Mouse (Mus musculus) liver, embryonic 15.5 days (tissue): ENCODE measurements around the gene Olfr1162. TPM values are rescaled to one million over a fixed set of nuclear protein-coding genes. Genes with fewer than 3 reads are reported as not detected.
A peak's percentile ranks its signal among the peaks of the same experiment; 100 is the strongest.
"Not testable (repeated sequence)": the region's sequence is repeated elsewhere in the genome, so short reads cannot be mapped to it uniquely, and the experiment has no call there.

Source experiments
- ATAC-seq: fragments of 200-750 bp; cut with Nextera tagmentation; 2 replicates; pipeline ENCODE4 v1.8.0; 2017; ENCODE audit warnings: moderate number of reproducible peaks, mild to moderate bottlenecking, moderate library complexity; ENCODE audit not compliant: insufficient read depth
- H3K27ac ChIP-seq: fragments of 300-500 bp; sonication (generic); replicated peaks from 2 replicates; pipeline ENCODE4 v1.5.1; 2015; ENCODE audit warnings: mild to moderate bottlenecking, inconsistent platforms
- H3K27me3 ChIP-seq: fragments of 300-500 bp; sonication (generic); 2 replicates; pipeline ENCODE4 v1.6.1; 2015; ENCODE audit warnings: mild to moderate bottlenecking, inconsistent platforms
- H3K36me3 ChIP-seq: fragments of 300-500 bp; sonication (generic); replicated peaks from 2 replicates; pipeline ENCODE4 v1.6.1; 2015; ENCODE audit warnings: moderate library complexity, mild to moderate bottlenecking, inconsistent platforms
- H3K4me1 ChIP-seq: fragments of 300-500 bp; sonication (generic); replicated peaks from 2 replicates; pipeline ENCODE4 v1.6.1; 2015; ENCODE audit warnings: inconsistent platforms
- H3K4me2 ChIP-seq: fragments of 300-500 bp; sonication (generic); 2 replicates; pipeline ENCODE4 v1.6.1; 2015; ENCODE audit warnings: moderate library complexity, mild to moderate bottlenecking, inconsistent platforms
- H3K4me3 ChIP-seq: fragments of 300-500 bp; sonication (generic); replicated peaks from 2 replicates; pipeline ENCODE4 v1.5.1; 2015; ENCODE audit warnings: mild to moderate bottlenecking, inconsistent platforms
- H3K9ac ChIP-seq: fragments of 300-500 bp; sonication (generic); 2 replicates; pipeline ENCODE4 v1.6.1; 2015; ENCODE audit warnings: moderate library complexity, mild to moderate bottlenecking, inconsistent platforms
- H3K9me3 ChIP-seq: fragments of 300-500 bp; sonication (generic); replicated peaks from 2 replicates; pipeline ENCODE4 v1.6.1; 2016; ENCODE audit warnings: inconsistent platforms
- WGBS: fragments of 180-500 bp; shearing (Covaris S2); methylation state at CpG from one replicate; pipeline ENCODE4 v1.1.7; 2015; ENCODE audit warnings: mixed read lengths; ENCODE audit not compliant: insufficient replicate concordance; 5-methylcytosine and 5-hydroxymethylcytosine counted together
- polyA plus RNA-seq: library from polyadenylated mRNA; unstranded; fragments of >200 nt; fragmentation: Nextera tagmentation; extraction: Ambion mirVana; gene quantifications from 2 replicates; pipeline ENCODE4 v1.2.1, GENCODE M21; 2015

The Olfr1162 gene
- polyA plus RNA-seq: not detected in 2 replicates

DNA sequence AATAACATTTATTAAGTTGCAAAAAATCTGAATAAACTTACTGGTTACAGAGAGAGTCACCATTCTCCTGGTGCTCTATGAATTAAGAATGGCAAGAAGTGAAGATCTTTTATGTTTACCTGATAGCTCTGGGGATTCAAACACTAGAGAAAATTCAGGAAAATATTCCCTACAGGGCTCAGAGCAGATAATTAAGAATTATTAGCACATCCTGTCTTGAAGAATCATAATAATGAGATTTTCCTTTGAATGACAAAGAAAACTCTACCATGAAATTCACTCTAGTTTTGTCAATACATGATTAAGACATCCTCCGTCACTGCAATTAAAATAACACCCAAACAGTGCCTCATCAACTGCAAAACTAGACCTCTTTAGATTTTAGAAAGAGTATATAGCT, at the start of gene Olfr1162:
Olfr1162 (minus strand) TSS at position 101 of the 400 bp plus-strand sequence.
- Histone ChIP-seq H3K27ac (no peak within 1 kb of the TSS), H3K27me3 (no peaks in the 10 kb centered on the region), H3K4me3 (no peak within 1 kb of the TSS), H3K36me3 (no peaks in the 10 kb centered on the region), H3K9me3 (no peaks in the 10 kb centered on the region), H3K4me2 (no peak within 1 kb of the TSS), H3K9ac (no peak within 1 kb of the TSS), H3K4me1 (no peaks in the 10 kb centered on the region)
- WGBS: 44% methylated on average over 1 of the region's 1 CpGs
- ATAC-seq: no peak

DNA sequence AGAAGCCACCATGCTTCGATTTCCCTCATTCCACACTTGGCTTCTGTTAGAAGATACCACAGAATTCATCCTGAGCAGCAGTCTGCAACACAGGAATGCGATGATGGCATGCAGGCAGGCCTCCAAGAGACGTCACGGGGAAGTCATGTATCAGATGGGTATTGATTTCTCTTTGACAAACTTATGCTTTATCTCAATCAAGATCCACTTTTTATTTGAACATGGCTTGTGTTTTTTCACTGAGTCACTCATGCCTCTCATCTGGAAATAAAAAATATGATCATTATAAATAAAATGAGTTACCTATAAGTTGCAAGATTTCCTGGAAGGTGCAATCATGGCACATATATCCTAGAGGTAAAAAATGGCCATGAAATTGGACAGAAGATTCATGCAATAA, 42.9 kb upstream of the Olfr1162 start, which contains the start of gene Olfr1164:
Olfr1164 (minus strand) TSS at position 101 of the 400 bp plus-strand sequence.
- Histone ChIP-seq H3K9ac (no peak within 1 kb of the TSS), H3K27ac (no peak within 1 kb of the TSS), H3K36me3 (no peaks in the 10 kb centered on the region), H3K27me3 (no peaks in the 10 kb centered on the region), H3K9me3 (no peaks in the 10 kb centered on the region), H3K4me2 (no peak within 1 kb of the TSS), H3K4me1 (no peaks in the 10 kb centered on the region), H3K4me3 (no peak within 1 kb of the TSS)
- WGBS: 55% methylated on average over 4 of the region's 4 CpGs
- ATAC-seq: no peak

DNA sequence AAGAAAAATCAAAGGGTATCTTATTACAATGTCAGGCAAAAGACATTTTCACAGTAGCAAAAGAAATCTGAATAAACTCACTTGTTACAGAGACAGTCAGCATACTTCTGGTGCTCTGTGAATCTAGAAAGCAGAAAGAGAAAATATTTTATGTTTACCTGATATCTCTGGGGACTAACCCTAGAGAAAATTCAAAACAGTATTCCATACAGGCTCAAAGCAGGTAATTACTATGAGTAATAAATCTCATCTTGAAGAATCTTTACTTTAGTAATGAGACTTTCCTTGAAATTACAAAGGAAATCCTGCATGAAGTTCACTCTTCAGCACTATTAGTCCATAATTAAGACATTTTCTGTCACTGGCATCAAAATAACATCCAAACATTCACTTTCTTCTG, 20.8 kb upstream of the Olfr1162 start, which contains the start of gene Olfr1163:
Olfr1163 (minus strand) TSS at position 101 of the 400 bp plus-strand sequence.
- no peaks in the 10 kb centered on the region for H3K4me1 ChIP-seq
- no peak for ATAC-seq
- H3K9ac ChIP-seq: no peak within 1 kb of the TSS
- H3K9me3 ChIP-seq: no peaks in the 10 kb centered on the region
- H3K27me3 ChIP-seq: no peaks in the 10 kb centered on the region
- H3K27ac ChIP-seq: no peak within 1 kb of the TSS
- H3K4me2 ChIP-seq: no peak within 1 kb of the TSS
- no peaks in the 10 kb centered on the region for H3K36me3 ChIP-seq
- H3K4me3 ChIP-seq: no peak within 1 kb of the TSS

DNA sequence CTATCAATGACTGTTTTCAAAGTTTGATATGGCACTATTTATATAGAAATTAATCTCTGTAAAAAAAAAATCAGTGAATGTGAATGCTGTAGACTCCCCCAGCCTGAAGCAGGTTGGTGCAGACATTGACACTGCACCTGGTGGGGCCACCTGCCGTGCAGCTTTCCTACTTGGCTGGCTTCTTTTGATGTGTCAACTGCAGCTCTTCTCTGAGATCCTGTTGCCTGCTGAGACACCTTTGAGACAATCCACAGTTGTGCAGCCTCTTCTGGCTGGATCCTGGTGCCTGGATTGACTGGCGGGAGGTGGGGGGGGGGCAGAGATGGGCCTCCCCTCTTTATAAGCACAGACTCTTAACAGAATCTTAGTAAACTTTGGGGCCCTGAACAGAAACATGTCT, 12.7 kb upstream of the Olfr1162 start:
- 53% methylated on average over 2 of the region's 2 CpGs for WGBS
- Histone ChIP-seq H3K9me3 (no peaks in the 10 kb centered on the region), H3K36me3 (no peaks in the 10 kb centered on the region), H3K4me3 (no peak overlapping the region), H3K9ac (no peak overlapping the region), H3K27ac (no peak overlapping the region), H3K27me3 (no peaks in the 10 kb centered on the region), H3K4me1 (no peaks in the 10 kb centered on the region), H3K4me2 (no peak overlapping the region)
- ATAC-seq: no peak

DNA sequence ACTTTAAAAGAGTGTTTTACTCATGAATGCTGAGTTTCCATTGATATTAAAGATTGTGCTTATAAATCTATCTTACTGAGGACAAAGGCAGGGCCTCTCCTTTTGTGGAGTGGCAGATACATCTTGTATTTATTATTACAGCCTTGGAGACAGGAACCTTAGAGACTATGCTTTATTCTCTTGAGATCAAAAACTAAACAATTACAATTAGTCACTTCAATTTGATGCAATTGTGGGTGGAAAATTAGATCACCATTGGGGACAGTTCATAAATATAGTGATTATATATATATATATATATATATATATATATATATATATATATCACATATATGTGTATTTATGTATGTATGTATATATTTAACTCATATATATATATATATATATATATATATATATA, 13.3 kb downstream of the Olfr1162 start, which contains the start of gene Olfr73:
Olfr73 (minus strand) TSS at position 101 of the 400 bp plus-strand sequence.
- no peaks in the 10 kb centered on the region for H3K4me1 ChIP-seq
- no peaks in the 10 kb centered on the region for H3K36me3 ChIP-seq
- no peaks in the 10 kb centered on the region for H3K9me3 ChIP-seq
- H3K4me2 ChIP-seq: no peak within 1 kb of the TSS
- no peak within 1 kb of the TSS for H3K4me3 ChIP-seq
- no peaks in the 10 kb centered on the region for H3K27me3 ChIP-seq
- no peak for ATAC-seq
- H3K9ac ChIP-seq: no peak within 1 kb of the TSS
- no peak within 1 kb of the TSS for H3K27ac ChIP-seq

DNA sequence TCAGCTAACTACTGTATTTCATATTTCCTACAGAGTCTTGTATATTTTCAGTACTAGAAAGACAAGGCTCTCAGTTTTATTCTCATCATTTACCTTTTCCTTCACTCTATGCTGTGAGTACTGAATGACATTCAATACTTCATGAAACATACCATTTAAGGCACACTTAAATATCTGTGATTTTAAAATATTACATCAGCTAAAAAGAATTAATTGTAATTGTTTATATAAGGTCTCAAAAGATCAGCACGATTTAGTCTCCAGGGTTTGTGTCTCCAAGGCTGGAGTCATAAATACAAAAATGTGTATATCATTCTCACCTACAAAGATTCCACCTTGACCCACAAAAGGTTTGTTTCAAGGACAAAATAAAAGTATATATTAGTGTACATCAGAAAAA, 28.5 kb downstream of the Olfr1162 start, which contains the start of gene Olfr1161:
Olfr1161 (plus strand) TSS at position 301 of the 400 bp plus-strand sequence.
- H3K4me2 ChIP-seq, H3K4me1 ChIP-seq, H3K27ac ChIP-seq, H3K27me3 ChIP-seq, H3K9me3 ChIP-seq, H3K4me3 ChIP-seq, H3K36me3 ChIP-seq, ATAC-seq, H3K9ac ChIP-seq: not testable (repeated sequence)
- WGBS: 44% methylated on average over 1 of the region's 1 CpGs

DNA sequence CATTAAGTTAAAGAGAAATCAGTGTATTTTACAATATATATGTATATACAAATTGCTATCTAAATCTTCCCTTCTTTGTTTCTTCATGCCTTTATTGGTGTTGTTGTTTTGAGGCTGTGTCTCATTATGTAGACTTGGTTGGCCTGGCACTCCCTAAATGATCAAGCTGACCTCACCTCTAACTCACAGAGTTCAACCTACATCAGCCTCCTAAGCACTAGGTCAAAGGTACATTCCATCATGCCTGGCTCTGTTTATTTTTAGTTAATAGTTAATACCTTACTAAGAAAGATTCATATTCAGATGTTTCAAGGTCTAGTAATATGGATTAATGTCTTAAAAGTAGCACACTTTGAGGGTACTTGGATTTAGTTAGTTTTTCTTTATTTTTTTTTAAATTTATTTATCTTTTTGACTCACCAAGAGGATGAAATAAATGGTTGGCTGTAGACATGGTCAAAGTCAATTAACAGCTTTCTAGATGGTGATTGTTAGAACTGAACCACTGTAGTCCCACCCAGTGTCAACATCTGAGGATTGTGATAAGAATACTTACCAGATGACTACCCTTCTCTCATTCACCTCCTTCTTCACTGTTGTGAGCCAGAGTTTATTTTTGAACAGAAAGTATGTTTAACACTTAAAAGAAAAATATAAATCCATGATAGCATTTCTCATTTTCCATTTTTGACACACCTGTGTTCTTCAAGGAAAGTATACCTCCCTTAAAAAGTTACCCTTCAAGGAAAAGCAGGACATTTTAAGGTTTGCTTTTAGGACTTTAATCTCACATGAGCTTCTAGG, 43.2 kb downstream of the Olfr1162 start, which contains the start of gene Olfr1160:
Olfr1160 (minus strand) TSS at position 754 of the 804 bp plus-strand sequence.
- H3K27me3 ChIP-seq: no peaks in the 10 kb centered on the region
- H3K36me3 ChIP-seq: no peaks in the 10 kb centered on the region
- 0 out of 2 replicates have a peak, but pooled peaks have one; percentile 63 for ATAC-seq
- H3K4me2 ChIP-seq: no peak within 1 kb of the TSS
- no peak within 1 kb of the TSS for H3K9ac ChIP-seq
- H3K9me3 ChIP-seq: no peaks in the 10 kb centered on the region
- no peak within 1 kb of the TSS for H3K4me3 ChIP-seq
- no peak within 1 kb of the TSS for H3K27ac ChIP-seq
- no peaks in the 10 kb centered on the region for H3K4me1 ChIP-seq

Other genes starting within 250 kb of the Olfr1162 start
- not detected in 2 replicates for gene Olfr1145, start 241.3 kb downstream of the Olfr1162 start, polyA plus RNA-seq
- gene Olfr1148, start 220.6 kb downstream of the Olfr1162 start, polyA plus RNA-seq: not detected in 2 replicates
- not detected in 2 replicates for gene Olfr1150-ps1, start 207.1 kb downstream of the Olfr1162 start, polyA plus RNA-seq
- gene Olfr1151, start 195.3 kb downstream of the Olfr1162 start, polyA plus RNA-seq: not detected in 2 replicates
- not detected in 2 replicates for gene Olfr1152, start 184.6 kb downstream of the Olfr1162 start, polyA plus RNA-seq
- gene Olfr1153, start 156.2 kb downstream of the Olfr1162 start, polyA plus RNA-seq: not detected in 2 replicates
- gene Olfr1154, start 146.0 kb downstream of the Olfr1162 start, polyA plus RNA-seq: not detected in 2 replicates
- gene Olfr1155, start 106.0 kb downstream of the Olfr1162 start, polyA plus RNA-seq: not detected in 2 replicates
- not detected in 2 replicates for gene Olfr1156, start 98.0 kb downstream of the Olfr1162 start, polyA plus RNA-seq
- not detected in 2 replicates for gene Olfr1157, start 82.8 kb downstream of the Olfr1162 start, polyA plus RNA-seq
- gene Olfr74, start 76.5 kb downstream of the Olfr1162 start, polyA plus RNA-seq: not detected in 2 replicates
- not detected in 2 replicates for gene Olfr1158, start 61.0 kb downstream of the Olfr1162 start, polyA plus RNA-seq
- not detected in 2 replicates for gene Olfr1160, start 42.9 kb downstream of the Olfr1162 start, polyA plus RNA-seq
- not detected in 2 replicates for gene Olfr1161, start 28.4 kb downstream of the Olfr1162 start, polyA plus RNA-seq
- gene Olfr73, start 13.4 kb downstream of the Olfr1162 start, polyA plus RNA-seq: not detected in 2 replicates
- not detected in 2 replicates for gene Olfr1163, start 20.7 kb upstream of the Olfr1162 start, polyA plus RNA-seq
- gene Olfr1164, start 42.8 kb upstream of the Olfr1162 start, polyA plus RNA-seq: not detected in 2 replicates
- gene Olfr1166, start 77.1 kb upstream of the Olfr1162 start, polyA plus RNA-seq: not detected in 2 replicates
- not detected in 2 replicates for gene Olfr1167, start 104.1 kb upstream of the Olfr1162 start, polyA plus RNA-seq
- not detected in 2 replicates for gene Olfr1168, start 130.8 kb upstream of the Olfr1162 start, polyA plus RNA-seq
- gene Olfr1170, start 177.2 kb upstream of the Olfr1162 start, polyA plus RNA-seq: not detected in 2 replicates
- gene Olfr1173, start 228.7 kb upstream of the Olfr1162 start, polyA plus RNA-seq: not detected in 2 replicates